Mouse (Mus musculus): ENCODE data around the gene Slc25a10. TPM values are rescaled to one million over a fixed set of nuclear protein-coding genes. Genes with fewer than 3 reads are reported as not detected.
A peak's percentile ranks its signal among the peaks of the same experiment; 100 is the strongest.

Slc25a10 gene
- total RNA-seq, 2 experiments from 2014 or later = 17.6 to 40.1 TPM

DNA sequence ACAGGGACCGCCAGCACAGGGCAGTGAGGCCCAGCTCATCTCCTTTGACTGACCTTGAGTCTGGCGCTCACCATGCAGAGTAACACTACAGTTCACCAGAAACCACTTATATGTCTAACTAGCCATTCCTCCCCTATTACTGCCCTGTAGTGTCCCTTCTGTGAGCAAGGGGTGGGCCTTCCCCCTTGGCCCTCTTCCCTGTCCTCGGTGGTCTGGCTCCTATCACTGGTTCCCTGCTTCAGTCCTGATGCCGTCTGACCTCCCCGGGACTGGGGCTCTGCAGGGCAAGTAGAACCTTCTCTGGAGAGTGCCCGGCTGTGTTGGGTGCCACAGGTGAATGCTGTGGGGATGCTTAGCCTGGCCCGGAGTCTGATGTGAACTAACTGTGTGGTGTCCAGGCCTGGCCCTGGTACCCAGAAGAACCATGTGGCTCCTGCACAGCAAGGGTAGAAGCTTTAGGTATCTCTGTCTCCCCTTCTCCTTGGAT is 8.1 kb upstream of the Slc25a10 start:
- no peak for ATAC-seq (replicated peaks; ENCODE audit: low FRiP score, poor library complexity, severe bottlenecking)

DNA sequence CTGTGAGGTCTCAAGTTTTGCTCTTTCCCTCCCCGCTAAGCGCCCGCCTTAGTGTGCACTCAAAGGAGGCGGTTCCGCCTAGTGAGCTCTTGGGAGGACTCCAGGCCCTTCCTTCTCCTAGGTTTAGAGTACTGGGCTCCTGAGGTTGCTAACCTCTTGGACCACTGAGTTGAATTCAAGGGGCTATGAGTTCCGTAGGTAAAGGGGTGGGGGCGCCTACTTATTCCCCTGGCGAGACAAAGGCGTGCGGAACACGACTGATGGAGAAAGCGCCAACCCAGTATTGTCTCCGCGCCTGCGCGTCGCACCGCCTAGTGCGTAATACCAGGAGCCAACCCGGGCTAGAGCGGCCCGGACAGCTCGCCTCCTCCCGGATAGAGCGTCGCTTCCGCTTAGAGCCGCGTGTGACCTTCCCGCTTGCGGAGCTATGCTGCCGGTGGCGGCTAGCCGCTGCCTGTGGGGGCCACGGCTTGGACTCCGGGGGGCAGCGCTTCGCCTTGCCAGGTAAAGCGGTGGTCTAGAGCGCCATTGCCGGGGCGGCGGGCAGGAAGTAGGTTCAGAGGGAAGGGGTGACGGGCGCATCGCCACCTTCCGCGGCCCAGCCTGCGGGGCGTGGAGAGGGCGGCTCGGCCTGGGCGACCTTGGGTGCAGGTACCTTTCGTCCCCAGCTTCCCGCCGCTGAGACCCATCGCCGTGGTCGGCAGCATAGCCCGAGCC is 7.2 kb upstream of the Slc25a10 start, which contains the start of gene Mrpl12:
Gene Mrpl12 (plus strand): TSS at position 349 of the 717 bp plus-strand sequence.
- peak; percentile 86 for ATAC-seq (replicated peaks; ENCODE audit: low FRiP score, poor library complexity, severe bottlenecking)

DNA sequence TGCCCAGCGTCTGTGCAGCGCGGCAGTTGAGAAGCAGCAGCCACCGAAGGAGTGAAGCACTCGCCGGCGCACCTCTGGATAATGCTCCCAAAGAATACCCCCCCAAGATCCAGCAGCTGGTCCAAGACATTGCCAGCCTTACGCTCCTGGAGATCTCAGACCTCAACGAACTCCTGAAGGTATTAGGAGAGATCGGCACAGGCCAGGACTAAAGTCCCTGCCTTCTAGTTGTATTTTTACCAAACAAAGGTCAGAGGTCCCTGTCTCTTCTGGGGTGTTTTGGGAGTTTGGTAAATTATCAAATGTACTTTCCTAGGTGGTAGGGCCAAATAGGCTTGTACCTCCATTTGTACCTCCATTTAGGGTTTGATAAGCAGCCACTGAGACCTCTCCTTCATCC is 6.4 kb upstream of the Slc25a10 start:
- no peak for ATAC-seq (replicated peaks; ENCODE audit: low FRiP score, poor library complexity, severe bottlenecking)

DNA sequence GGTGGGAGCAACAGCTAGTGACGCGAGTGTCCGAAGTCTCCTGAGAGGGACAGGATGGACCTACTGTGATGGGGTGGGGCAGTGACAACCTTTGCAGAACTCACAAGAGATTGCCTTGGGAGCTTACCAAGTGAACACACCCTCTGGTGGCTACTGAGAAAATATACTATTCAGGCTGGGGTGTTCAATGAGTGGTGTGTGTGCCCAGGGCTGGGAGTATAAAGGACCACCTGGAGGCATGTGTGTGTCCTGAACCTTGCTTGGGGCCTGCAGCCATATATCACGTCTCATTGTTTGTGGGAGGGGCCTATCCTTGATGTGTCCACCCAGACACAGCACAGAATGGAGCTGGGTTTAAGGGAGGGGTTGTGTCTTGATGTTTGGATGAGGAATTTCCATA is 3.1 kb upstream of the Slc25a10 start:
- ATAC-seq (replicated peaks; ENCODE audit: low FRiP score, poor library complexity, severe bottlenecking) = no peak

DNA sequence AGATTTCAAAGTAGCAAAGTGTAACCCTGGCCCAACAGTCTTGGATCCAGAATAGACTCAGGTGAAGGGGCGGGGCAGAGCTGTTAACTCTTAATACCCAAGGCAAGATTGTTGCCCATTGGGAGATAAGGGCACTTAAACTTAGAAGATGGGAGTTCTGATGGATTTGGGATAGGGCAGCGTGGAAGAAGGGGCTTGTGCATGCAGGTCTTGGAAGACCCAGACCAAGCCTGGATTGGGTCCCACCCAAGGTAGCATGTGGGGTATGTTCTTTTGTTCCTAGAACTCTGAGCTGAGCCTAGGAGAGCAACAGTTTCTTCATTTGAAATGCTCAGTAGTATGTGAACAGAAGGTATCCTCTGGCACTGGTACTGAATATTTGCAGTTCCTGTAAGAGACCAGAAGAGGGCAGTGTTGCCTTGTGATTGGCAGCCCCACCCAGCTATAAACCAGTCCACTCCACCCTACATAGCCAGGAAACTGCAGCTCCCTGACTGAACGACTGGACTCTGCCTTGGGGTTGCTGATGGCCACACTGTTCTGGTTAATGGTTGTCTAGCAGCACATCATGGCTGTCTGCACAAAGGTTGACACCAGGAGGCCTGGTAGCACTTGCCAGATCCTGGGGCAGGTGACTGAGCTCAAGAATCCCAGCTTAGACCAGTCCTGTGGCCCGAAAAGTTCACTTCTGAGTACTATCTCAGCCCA is 2.4 kb upstream of the Slc25a10 start:
- peak; percentile 50 for ATAC-seq (replicated peaks; ENCODE audit: low FRiP score, poor library complexity, severe bottlenecking)

DNA sequence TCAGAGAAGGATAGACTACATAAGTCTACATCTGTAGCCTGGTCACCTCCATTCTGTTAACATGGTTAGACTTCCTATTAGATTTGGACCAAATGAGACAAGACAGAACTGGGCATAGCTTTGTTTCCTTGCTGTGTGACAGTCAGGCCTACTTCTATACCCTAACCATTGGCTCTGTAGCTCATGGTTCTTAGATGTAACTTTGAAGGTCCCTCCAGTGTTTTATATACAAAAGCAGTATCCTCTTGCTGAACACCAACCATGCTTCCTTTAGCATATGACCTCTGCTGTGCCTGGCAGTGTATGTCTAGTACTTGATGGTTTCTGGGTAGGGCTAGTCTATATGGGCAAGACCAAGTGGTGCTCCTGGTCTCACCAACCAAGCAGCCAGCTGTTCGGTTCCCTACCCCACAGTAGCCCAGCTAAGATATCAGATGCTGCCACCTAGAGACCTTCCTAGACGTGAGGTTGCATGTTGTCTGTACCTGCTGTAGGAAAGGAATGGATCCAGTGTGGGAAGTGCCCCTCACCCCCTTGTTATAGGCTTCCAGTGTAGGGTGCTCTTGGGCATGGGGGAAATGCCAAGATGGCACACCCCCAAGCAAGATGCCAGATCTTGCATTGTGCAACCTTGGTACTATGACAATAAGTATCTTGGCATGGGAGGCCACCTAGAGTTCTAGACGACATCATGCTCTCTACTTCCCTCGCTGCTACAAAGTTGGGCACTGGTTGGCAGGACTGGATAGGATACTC is 1.2 kb upstream of the Slc25a10 start:
- no peak for ATAC-seq (replicated peaks; ENCODE audit: low FRiP score, poor library complexity, severe bottlenecking)

DNA sequence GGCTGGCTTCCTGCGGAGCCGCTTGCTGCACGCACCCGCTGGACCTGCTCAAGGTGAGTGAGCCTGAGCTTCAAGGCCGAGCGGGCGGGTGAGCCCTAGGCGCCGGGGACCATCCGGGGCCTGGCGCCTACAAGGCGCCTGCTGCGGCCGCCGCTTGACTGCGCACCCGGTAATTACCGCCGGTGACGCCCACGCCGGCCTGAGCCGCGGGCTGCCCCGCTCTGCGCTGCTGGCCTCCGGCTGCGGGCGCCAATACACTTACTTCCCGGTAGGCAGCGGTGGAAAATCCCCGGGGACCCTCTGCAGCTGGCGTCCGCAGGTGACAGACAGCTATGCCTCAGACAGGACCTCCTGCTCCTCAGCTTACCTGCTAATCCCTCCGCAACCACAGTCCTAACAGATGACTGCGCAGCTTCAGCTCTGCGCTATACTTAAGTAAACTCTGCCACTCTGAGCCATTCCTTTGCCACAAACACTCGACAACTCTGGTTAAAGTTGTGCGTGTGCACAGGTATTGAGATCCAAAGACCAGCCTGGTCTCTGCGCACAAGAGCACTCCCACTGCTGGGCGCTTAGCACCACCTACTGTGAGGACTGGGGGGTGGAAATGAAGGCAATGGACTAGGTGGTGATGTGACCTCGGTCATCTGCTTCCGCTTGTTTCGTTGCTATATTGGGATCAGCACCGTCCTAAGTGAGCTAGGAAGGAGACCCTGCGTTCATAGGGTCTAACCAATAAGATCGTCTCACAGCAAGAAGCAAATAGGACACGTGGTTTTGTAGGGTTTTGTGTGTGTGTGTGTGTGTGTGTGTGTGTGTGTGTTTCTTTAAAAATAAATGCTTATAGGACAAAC is 611 bp downstream of the Slc25a10 start:
- ATAC-seq (replicated peaks; ENCODE audit: low FRiP score, poor library complexity, severe bottlenecking) = peak; percentile 57

DNA sequence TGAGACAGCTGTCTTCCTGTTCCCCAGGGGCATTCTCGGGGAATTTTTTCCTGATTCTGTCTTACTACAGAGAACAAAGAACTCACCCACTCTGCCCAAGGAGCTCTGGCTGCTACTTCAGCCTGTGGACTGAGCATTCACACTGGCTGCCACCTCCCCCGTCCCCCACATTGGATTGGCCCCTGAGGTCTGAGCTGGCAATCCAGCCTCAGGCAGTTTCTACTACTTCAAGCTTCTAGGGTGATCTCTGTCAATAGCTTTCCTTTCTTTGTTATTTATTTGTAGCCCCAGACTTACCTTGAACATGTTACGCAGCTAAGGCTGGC is 1.2 kb downstream of the Slc25a10 start:
- no peak for ATAC-seq (replicated peaks; ENCODE audit: low FRiP score, poor library complexity, severe bottlenecking)

DNA sequence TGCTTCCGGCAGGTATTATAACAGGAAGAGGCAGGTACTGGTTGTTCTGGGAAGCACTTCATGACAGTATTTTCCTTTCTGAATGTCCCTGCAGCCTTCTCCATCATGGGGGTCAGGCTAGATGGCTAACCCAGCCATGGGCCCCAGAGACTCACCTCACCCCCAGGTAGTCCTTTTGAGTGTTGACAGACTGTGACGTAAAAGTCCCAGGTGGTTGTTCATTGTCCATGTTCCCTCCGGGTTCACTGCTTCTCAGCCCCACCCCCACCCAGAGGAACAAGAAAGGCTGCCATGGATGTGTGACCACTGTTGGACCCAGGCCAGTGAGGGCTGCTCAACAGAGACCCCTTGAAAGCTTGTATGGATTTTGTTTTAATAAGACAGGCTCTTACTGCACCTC is 1.7 kb downstream of the Slc25a10 start:
- ATAC-seq (replicated peaks; ENCODE audit: low FRiP score, poor library complexity, severe bottlenecking) = no peak

DNA sequence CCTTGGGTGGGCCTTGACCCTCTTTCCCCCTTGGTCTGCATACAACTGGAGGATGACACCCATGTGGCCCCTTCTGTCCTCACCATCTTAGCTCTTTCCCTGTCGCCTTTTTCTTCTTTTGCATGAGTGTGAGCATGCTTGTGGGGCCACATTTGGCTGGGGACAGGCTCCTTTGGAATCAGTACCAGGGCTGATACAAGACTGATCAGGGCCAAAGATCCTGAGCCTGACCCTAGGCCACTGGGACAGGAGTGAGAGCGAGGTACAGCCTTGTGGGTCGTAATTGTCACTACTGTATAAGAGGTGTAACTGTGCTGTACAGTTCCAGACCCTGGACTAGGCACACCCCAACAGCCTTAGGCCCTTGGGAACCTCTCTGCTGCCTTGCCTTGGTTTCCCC is 2.3 kb downstream of the Slc25a10 start:
- no peak for ATAC-seq (replicated peaks; ENCODE audit: low FRiP score, poor library complexity, severe bottlenecking)

DNA sequence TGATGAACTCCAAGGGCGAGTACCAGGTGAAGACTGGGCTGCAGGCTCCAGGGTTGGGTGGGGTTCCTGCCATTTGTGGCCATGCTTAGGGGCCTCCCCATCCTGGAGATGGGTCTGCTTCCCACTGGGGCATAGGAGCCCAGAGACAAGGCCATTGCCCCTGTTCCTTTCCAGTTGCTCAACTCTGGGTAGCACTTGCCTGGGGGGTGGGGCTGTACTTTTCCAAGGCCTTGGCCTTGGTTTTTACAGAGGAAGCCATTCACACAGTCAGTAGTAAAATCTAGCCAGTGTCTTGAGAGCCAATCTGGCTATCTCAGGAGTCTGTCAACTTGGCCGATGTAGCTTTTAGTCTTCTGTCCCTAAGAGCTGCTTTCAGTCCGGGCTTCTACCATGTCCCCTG is 5.8 kb downstream of the Slc25a10 start:
- no peak for ATAC-seq (replicated peaks; ENCODE audit: low FRiP score, poor library complexity, severe bottlenecking)

DNA sequence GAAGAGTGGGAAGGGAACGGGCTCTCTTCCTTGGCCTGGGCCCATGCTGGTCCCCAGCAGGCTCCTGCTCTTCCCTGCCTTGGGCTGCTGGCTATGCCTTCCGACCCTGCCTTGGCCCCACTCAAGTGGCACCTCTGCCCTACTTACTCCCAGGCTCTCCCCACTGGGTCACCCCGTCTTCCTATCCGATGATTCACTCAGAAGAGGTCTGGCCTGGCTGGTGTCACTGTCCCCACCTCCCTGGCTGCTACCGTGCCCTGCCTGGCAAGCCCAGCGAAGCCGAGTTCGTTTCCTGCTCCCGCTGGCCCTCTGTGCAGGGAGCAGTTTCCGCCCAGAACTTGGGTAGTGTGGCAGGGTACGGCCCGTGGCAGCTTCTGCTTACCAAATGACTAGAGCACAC is 6.6 kb downstream of the Slc25a10 start:
- no peak for ATAC-seq (replicated peaks; ENCODE audit: low FRiP score, poor library complexity, severe bottlenecking)

DNA sequence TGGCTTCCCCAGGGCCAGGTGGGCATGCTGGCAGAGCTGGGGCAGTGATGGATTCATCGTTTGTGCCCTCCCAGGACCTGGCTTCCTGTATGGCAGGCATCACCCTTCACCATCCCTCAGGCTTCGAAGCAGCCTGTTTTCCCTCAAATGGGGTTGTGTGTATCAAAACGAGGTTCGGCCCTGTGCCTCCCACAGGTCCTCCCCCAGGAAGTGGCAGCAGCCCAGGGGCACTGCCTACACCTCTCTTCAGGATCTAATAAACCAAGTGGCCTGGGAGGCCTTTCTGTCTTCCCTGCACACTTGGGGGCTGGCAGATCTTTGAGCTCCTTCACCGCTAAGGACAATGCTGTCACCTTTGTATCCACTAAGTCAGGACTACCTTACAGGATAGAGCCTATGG is 7.3 kb downstream of the Slc25a10 start:
- no peak for ATAC-seq (replicated peaks; ENCODE audit: low FRiP score, poor library complexity, severe bottlenecking)

DNA sequence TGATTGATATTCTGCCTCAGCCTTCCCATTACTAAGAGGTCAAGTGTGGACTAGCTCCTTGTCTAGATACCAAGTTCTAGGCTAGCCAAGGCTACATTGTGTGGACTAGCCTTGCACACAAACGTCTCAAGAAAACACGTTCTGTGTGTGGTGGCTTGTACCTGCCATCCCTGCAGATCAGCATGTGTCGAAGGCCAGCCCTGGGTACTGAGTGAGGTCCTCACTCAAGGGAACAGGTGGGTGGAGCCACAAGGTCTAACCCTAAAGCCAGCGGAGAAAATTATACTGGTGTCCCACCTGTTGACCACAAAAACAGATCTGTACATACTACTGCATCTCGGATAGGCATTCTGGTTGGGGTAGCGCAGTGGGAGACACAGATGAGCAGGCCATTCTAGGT is 8.3 kb downstream of the Slc25a10 start:
- no peak for ATAC-seq (replicated peaks; ENCODE audit: low FRiP score, poor library complexity, severe bottlenecking)

DNA sequence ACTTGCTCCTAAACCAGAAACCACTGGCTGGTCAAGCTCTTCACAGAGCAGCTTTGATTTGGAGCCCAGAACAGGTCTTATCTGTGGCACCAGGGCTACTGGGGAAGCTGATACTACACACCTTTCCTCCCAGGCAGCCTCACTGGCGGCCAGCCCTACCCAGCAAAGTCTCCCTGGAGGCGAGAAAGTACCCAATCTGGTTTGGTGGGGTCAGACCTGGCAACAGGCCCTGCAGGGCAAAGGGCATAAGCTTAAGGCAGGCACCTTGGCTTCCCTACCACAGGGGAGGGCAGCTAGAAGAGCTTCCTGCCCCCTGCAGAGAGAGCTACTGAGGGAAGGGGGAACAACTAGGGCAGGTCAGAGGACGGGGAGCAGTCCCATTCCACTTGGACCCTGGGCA is 8.7 kb downstream of the Slc25a10 start:
- ATAC-seq (replicated peaks; ENCODE audit: low FRiP score, poor library complexity, severe bottlenecking) = no peak

DNA sequence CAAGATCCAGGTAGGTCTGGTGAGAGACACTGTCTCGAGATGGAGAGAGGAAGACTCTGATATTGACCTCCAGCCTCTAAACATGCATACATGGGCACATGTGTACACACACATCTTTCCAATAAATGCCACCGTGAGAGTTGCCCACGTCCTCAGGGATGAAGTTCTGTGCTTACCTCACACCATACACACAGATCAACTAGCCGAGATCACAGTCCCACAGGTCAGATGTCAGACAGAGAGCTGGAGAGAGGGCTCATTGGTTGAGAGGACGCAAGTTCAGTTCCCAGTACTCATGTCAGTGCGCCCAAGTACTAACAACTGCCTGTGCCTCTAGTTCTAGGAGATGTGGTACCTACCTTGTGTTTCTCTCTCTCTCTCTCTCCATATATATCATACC is 9.4 kb downstream of the Slc25a10 start:
- no peak for ATAC-seq (replicated peaks; ENCODE audit: low FRiP score, poor library complexity, severe bottlenecking)

DNA sequence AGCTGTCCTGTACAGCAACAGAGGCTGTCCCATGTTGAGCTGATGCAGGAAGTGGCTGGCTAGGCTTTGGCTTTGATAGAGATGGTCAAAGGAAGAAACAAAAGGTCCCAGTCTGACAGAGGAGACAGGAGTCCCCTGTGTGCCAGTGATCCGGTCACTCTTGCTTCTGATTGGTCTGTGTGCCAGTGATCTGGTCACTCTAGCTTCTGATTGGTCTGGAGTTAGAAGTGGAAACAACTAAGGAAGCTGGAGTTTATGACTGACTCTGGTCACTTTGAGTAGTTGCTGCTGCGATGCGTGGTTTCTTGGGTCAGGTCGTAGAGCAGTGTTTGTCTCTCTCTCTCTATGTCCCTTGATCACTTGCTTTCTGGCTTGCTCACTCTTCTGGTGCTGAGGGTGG is 10.1 kb downstream of the Slc25a10 start:
- ATAC-seq (replicated peaks; ENCODE audit: low FRiP score, poor library complexity, severe bottlenecking) = no peak

DNA sequence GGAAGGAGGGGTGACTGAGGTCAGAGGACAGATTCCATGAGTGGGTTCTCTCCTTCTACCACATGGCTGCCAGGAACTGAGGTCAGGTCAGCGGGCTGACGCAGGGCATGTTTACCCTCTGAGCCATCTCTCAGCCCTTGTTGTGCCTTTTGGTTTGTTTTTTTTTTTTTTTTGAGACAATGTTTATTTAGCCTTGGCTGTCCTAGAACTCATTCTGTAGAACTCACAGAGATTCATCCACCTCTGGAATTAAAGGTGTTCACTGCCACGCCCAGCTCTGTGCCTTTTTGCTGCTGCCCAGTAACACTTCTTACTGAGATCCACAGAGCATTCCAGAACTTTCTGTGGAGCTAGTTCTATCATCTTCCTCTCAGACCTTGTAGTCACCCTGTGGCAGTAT is 14.0 kb downstream of the Slc25a10 start:
- ATAC-seq (replicated peaks; ENCODE audit: low FRiP score, poor library complexity, severe bottlenecking) = no peak

DNA sequence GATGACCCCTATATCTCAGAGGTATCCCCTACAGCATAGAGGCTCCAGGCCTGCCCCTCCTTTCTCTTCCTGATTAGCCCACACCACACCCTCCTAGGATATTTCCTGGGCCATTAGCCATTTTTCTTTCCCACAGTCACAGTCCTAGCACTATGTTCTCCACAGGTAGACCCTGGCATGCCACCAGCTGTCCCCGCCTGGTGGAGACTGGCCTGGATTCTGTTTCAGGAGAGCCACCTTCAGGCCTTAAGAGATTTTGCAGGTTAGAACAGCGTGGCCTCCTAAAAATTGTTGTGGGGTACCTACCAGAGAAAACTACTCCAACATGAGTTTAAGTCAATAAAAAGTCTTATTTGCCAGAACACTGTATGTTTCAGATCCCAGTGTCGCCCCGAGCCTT is 15.3 kb downstream of the Slc25a10 start:
- ATAC-seq (replicated peaks; ENCODE audit: low FRiP score, poor library complexity, severe bottlenecking) = no peak

Measured in erythroid progenitor cell, adult 5-6 weeks (primary cell).